Mouse (Mus musculus): ENCODE measurements around the gene Fgfr2. TPM values are rescaled to one million over a fixed set of nuclear protein-coding genes. Genes with fewer than 3 reads are reported as not detected.

Gene Fgfr2
- polyA plus RNA-seq, 1 experiment from 2014 or later: 11.2 TPM

GRCm38 (mm10) chr7:131846066-131846905 is 1276.9 kb downstream of the Fgfr2 start:
- Histone ChIP-seq H3K36me3 (replicated peaks; ENCODE audit: insufficient read depth, low read length) (no peaks in the 10 kb centered on the region), H3K4me1 (ENCODE audit: insufficient read depth) (no peaks in the 10 kb centered on the region), H3K4me2 (ENCODE audit: low read depth, low read length) (no peak overlapping the region), H3K4me3 (ENCODE audit: low read depth, low read length) (no peak overlapping the region), H3K9me3 (ENCODE audit: low read length) (no peaks in the 10 kb centered on the region), H3K9ac (replicated peaks) (no peak overlapping the region), H3K27me3 (ENCODE audit: insufficient read depth, low read length) (no peaks in the 10 kb centered on the region), H3K27ac (ENCODE audit: low read depth) (no peak overlapping the region)
- DNase-seq (no peak), ATAC-seq (no peak)
- no peak for TF ChIP-seq CTCF (IDR thresholded peaks at IDR 0.05; ENCODE audit: low read depth)
- no peak for TF ChIP-seq EP300 (IDR thresholded peaks at IDR 0.05; ENCODE audit: low read depth)
- 60% methylated on average over 20 of the region's 20 CpGs for WGBS (ENCODE audit: insufficient replicate concordance)

GRCm38 (mm10) chr7:131830261-131830660 is 1292.9 kb downstream of the Fgfr2 start:
- ATAC-seq (no peak), DNase-seq (no peak)
- Histone ChIP-seq H3K9me3 (ENCODE audit: low read length) (no peaks in the 10 kb centered on the region), H3K4me2 (ENCODE audit: low read depth, low read length) (no peak overlapping the region), H3K27ac (ENCODE audit: low read depth) (no peak overlapping the region), H3K36me3 (replicated peaks; ENCODE audit: insufficient read depth, low read length) (no peaks in the 10 kb centered on the region), H3K27me3 (ENCODE audit: insufficient read depth, low read length) (no peaks in the 10 kb centered on the region), H3K4me3 (ENCODE audit: low read depth, low read length) (no peak overlapping the region), H3K4me1 (ENCODE audit: insufficient read depth) (no peaks in the 10 kb centered on the region), H3K9ac (replicated peaks) (no peak overlapping the region)
- TF ChIP-seq EP300 (IDR thresholded peaks at IDR 0.05; ENCODE audit: low read depth): no peak
- no peak for TF ChIP-seq CTCF (IDR thresholded peaks at IDR 0.05; ENCODE audit: low read depth)
- 69% methylated on average over 1 of the region's 1 CpGs for WGBS (ENCODE audit: insufficient replicate concordance)

GRCm38 (mm10) chr7:131826811-131827210 is 1296.3 kb downstream of the Fgfr2 start:
- ATAC-seq (no peak), DNase-seq (no peak)
- TF ChIP-seq EP300 (IDR thresholded peaks at IDR 0.05; ENCODE audit: low read depth) (no peak), CTCF (IDR thresholded peaks at IDR 0.05; ENCODE audit: low read depth) (no peak)
- no peak overlapping the region for H3K9ac ChIP-seq (replicated peaks)
- no peaks in the 10 kb centered on the region for H3K4me1 ChIP-seq (ENCODE audit: insufficient read depth)
- H3K36me3 ChIP-seq (replicated peaks; ENCODE audit: insufficient read depth, low read length): no peaks in the 10 kb centered on the region
- H3K4me3 ChIP-seq (ENCODE audit: low read depth, low read length): no peak overlapping the region
- no peaks in the 10 kb centered on the region for H3K9me3 ChIP-seq (ENCODE audit: low read length)
- H3K4me2 ChIP-seq (ENCODE audit: low read depth, low read length): no peak overlapping the region
- no peak overlapping the region for H3K27ac ChIP-seq (ENCODE audit: low read depth)
- H3K27me3 ChIP-seq (ENCODE audit: insufficient read depth, low read length): no peaks in the 10 kb centered on the region
- WGBS (ENCODE audit: insufficient replicate concordance): 87% methylated on average over 5 of the region's 5 CpGs

DNA sequence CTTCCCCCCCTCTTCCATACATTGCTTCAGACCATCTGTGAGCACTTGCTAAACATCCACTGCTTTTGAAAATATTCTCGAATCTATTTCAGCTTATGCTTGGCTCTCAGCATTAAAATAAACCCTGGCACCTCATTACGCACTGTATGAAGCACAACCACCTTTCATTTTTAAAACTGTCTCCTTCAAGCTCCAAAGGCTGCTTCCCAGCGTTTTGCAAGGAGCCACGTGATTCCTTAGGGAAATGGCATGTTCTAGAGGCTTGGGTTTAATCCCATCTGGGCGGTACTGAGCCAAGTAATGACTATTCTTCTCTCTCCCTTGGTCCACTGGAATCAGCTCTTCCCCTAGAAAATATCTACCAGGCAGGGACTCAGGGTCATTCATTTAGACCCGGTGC is 1305.2 kb downstream of the Fgfr2 start:
- H3K36me3 ChIP-seq (replicated peaks; ENCODE audit: insufficient read depth, low read length): no peaks in the 10 kb centered on the region
- WGBS (ENCODE audit: insufficient replicate concordance): 71% methylated on average over 6 of the region's 6 CpGs
- TF ChIP-seq EP300 (IDR thresholded peaks at IDR 0.05; ENCODE audit: low read depth): no peak
- no peak for TF ChIP-seq CTCF (IDR thresholded peaks at IDR 0.05; ENCODE audit: low read depth)
- H3K4me1 ChIP-seq (ENCODE audit: insufficient read depth): no peaks in the 10 kb centered on the region
- no peak overlapping the region for H3K4me2 ChIP-seq (ENCODE audit: low read depth, low read length)
- H3K27ac ChIP-seq (ENCODE audit: low read depth): no peak overlapping the region
- H3K27me3 ChIP-seq (ENCODE audit: insufficient read depth, low read length): no peaks in the 10 kb centered on the region
- ATAC-seq (no peak), DNase-seq (no peak)
- H3K9ac ChIP-seq (replicated peaks): no peak overlapping the region
- H3K4me3 ChIP-seq (ENCODE audit: low read depth, low read length): no peak overlapping the region
- H3K9me3 ChIP-seq (ENCODE audit: low read length): no peaks in the 10 kb centered on the region

GRCm38 (mm10) chr7:131816641-131817040 is 1306.5 kb downstream of the Fgfr2 start:
- no peaks in the 10 kb centered on the region for H3K9me3 ChIP-seq (ENCODE audit: low read length)
- ATAC-seq: no peak
- no peak overlapping the region for H3K9ac ChIP-seq (replicated peaks)
- WGBS (ENCODE audit: insufficient replicate concordance): 72% methylated on average over 2 of the region's 2 CpGs
- TF ChIP-seq CTCF (IDR thresholded peaks at IDR 0.05; ENCODE audit: low read depth): no peak
- TF ChIP-seq EP300 (IDR thresholded peaks at IDR 0.05; ENCODE audit: low read depth): no peak
- no peak overlapping the region for H3K4me2 ChIP-seq (ENCODE audit: low read depth, low read length)
- H3K4me3 ChIP-seq (ENCODE audit: low read depth, low read length): no peak overlapping the region
- no peak for DNase-seq
- no peaks in the 10 kb centered on the region for H3K27me3 ChIP-seq (ENCODE audit: insufficient read depth, low read length)
- H3K36me3 ChIP-seq (replicated peaks; ENCODE audit: insufficient read depth, low read length): no peaks in the 10 kb centered on the region
- no peak overlapping the region for H3K27ac ChIP-seq (ENCODE audit: low read depth)
- no peaks in the 10 kb centered on the region for H3K4me1 ChIP-seq (ENCODE audit: insufficient read depth)

DNA sequence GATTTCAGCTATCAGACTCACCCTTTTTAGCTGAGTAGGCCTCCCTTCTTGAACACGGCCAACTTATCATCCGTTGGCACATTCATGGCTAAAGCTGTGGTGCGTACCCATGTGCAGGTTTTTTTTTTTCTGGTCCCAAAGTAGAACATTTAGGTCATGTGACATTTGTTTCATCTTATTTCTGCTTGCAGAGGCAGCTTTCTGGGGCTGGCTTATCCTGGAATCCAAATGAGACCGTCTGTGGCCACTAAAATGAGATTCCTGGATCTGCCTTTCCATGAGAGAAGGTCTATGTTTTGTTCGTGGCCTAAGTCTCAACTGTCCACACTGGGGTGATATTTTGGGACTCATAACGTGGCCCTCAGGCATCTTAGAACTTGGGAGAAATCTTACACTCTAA is 1311.0 kb downstream of the Fgfr2 start:
- no peaks in the 10 kb centered on the region for H3K4me1 ChIP-seq (ENCODE audit: insufficient read depth)
- TF ChIP-seq EP300 (IDR thresholded peaks at IDR 0.05; ENCODE audit: low read depth) (no peak), CTCF (IDR thresholded peaks at IDR 0.05; ENCODE audit: low read depth) (no peak)
- ATAC-seq (no peak), DNase-seq (no peak)
- H3K9me3 ChIP-seq (ENCODE audit: low read length): no peaks in the 10 kb centered on the region
- no peak overlapping the region for H3K27ac ChIP-seq (ENCODE audit: low read depth)
- H3K27me3 ChIP-seq (ENCODE audit: insufficient read depth, low read length): no peaks in the 10 kb centered on the region
- no peak overlapping the region for H3K4me2 ChIP-seq (ENCODE audit: low read depth, low read length)
- no peak overlapping the region for H3K9ac ChIP-seq (replicated peaks)
- H3K36me3 ChIP-seq (replicated peaks; ENCODE audit: insufficient read depth, low read length): no peaks in the 10 kb centered on the region
- WGBS (ENCODE audit: insufficient replicate concordance): 68% methylated on average over 6 of the region's 6 CpGs
- H3K4me3 ChIP-seq (ENCODE audit: low read depth, low read length): no peak overlapping the region

Measured in liver, postnatal 0 days (tissue).